Mouse (Mus musculus): ENCODE results near the gene Pacrg.

The Pacrg gene

GRCm38 (mm10) chr17:10365501-10366482, 474.3 kb downstream of the Pacrg start:
- no peak for DNase-seq

- no peak for DNase-seq
Measured at GRCm38 (mm10) chr17:10363151-10363550, 477.0 kb downstream of the Pacrg start.

GRCm38 (mm10) chr17:10361882-10362291, 478.2 kb downstream of the Pacrg start:
- no peak for DNase-seq

- no peak for DNase-seq
Measured at GRCm38 (mm10) chr17:10360738-10361137, 479.4 kb downstream of the Pacrg start.

GRCm38 (mm10) chr17:10359466-10359865, 480.6 kb downstream of the Pacrg start:
- DNase-seq: no peak

- DNase-seq: no peak
Measured at GRCm38 (mm10) chr17:10357348-10357747, 482.8 kb downstream of the Pacrg start.

GRCm38 (mm10) chr17:10356294-10356693, 483.8 kb downstream of the Pacrg start:
- DNase-seq: no peak

GRCm38 (mm10) chr17:10355746-10356145, 484.4 kb downstream of the Pacrg start:
- no peak for DNase-seq

All from right cerebral cortex, postnatal 14 days (tissue).